Mouse (Mus musculus): Measurements from ENCODE around the gene Fcmr. TPM values are rescaled to one million over a fixed set of nuclear protein-coding genes. Genes with fewer than 3 reads are reported as not detected.

Fcmr gene
- polyA plus RNA-seq, 1 experiment = 10.4 TPM

GRCm38 (mm10) chr1:130864238-130864637 lies 1.2 kb upstream of the Fcmr start:
- Histone ChIP-seq H3K27me3 (ENCODE audit: control insufficient read depth, insufficient read depth, low read length) (no peaks in the 10 kb centered on the region), H3K4me1 (ENCODE audit: control insufficient read depth, insufficient read depth, insufficient read length, low read length) (no peaks in the 10 kb centered on the region), H3K27ac (ENCODE audit: insufficient read depth, low read depth, low read length) (no peak overlapping the region), H3K4me3 (ENCODE audit: low read depth, low read length) (no peak overlapping the region), H3K36me3 (ENCODE audit: control insufficient read depth, insufficient read depth, low read length) (no peaks in the 10 kb centered on the region)
- whole genome bisulfite sequencing = 55% methylated on average over 4 of the region's 4 CpGs
- TF ChIP-seq POLR2A (IDR thresholded peaks at IDR 0.05; ENCODE audit: low read depth, low read length) = no peak
- TF ChIP-seq CTCF (IDR thresholded peaks at IDR 0.05; ENCODE audit: extremely low read depth, insufficient read length, insufficient replicate concordance, low read depth, low read length) = no peak

- 93% methylated on average over 5 of the region's 5 CpGs for WGBS
Measured at GRCm38 (mm10) chr1:130864741-130865140, 728 bp upstream of the Fcmr start.

GRCm38 (mm10) chr1:130872912-130873311 lies 7.4 kb downstream of the Fcmr start:
- H3K27ac ChIP-seq (ENCODE audit: insufficient read depth, low read depth, low read length) = no peak overlapping the region
- H3K4me3 ChIP-seq (ENCODE audit: low read depth, low read length) = no peak overlapping the region
- TF ChIP-seq POLR2A (IDR thresholded peaks at IDR 0.05; ENCODE audit: low read depth, low read length) = no peak
- no peak for TF ChIP-seq CTCF (IDR thresholded peaks at IDR 0.05; ENCODE audit: extremely low read depth, insufficient read length, insufficient replicate concordance, low read depth, low read length)
- H3K4me1 ChIP-seq (ENCODE audit: control insufficient read depth, insufficient read depth, insufficient read length, low read length) = no peaks in the 10 kb centered on the region
- 89% methylated on average over 2 of the region's 2 CpGs for WGBS
- no peaks in the 10 kb centered on the region; the same call in 1 of the 2 replicates for H3K27me3 ChIP-seq (ENCODE audit: control insufficient read depth, insufficient read depth, low read length)
- H3K36me3 ChIP-seq (ENCODE audit: control insufficient read depth, insufficient read depth, low read length) = no peaks in the 10 kb centered on the region

More at GRCm38 (mm10) chr1:130864741-130865140, 728 bp upstream of the Fcmr start:
- Histone ChIP-seq H3K36me3 (ENCODE audit: control insufficient read depth, insufficient read depth, low read length) (no peaks in the 10 kb centered on the region), H3K27ac (ENCODE audit: insufficient read depth, low read depth, low read length) (peak overlapping the region; percentile 31; the same call in 1 of the 2 replicates), H3K27me3 (ENCODE audit: control insufficient read depth, insufficient read depth, low read length) (no peaks in the 10 kb centered on the region), H3K4me3 (ENCODE audit: low read depth, low read length) (no peak overlapping the region), H3K4me1 (ENCODE audit: control insufficient read depth, insufficient read depth, insufficient read length, low read length) (no peaks in the 10 kb centered on the region)
- TF ChIP-seq CTCF (IDR thresholded peaks at IDR 0.05; ENCODE audit: extremely low read depth, insufficient read length, insufficient replicate concordance, low read depth, low read length) (no peak), POLR2A (IDR thresholded peaks at IDR 0.05; ENCODE audit: low read depth, low read length) (no peak)

GRCm38 (mm10) chr1:130875139-130875538 lies 9.7 kb downstream of the Fcmr start:
- Histone ChIP-seq H3K27ac (ENCODE audit: insufficient read depth, low read depth, low read length) (no peak overlapping the region), H3K4me1 (ENCODE audit: control insufficient read depth, insufficient read depth, insufficient read length, low read length) (peaks cover 4% of the 10 kb centered on the region), H3K36me3 (ENCODE audit: control insufficient read depth, insufficient read depth, low read length) (no peaks in the 10 kb centered on the region), H3K27me3 (ENCODE audit: control insufficient read depth, insufficient read depth, low read length) (peaks cover 5% of the 10 kb centered on the region), H3K4me3 (ENCODE audit: low read depth, low read length) (no peak overlapping the region)
- TF ChIP-seq CTCF (IDR thresholded peaks at IDR 0.05; ENCODE audit: extremely low read depth, insufficient read length, insufficient replicate concordance, low read depth, low read length) (peak; percentile 15; the same call in 1 of the 2 replicates), POLR2A (IDR thresholded peaks at IDR 0.05; ENCODE audit: low read depth, low read length) (no peak)
- 25% methylated on average over 3 of the region's 3 CpGs for WGBS

GRCm38 (mm10) chr1:130875910-130876309 lies 10.4 kb downstream of the Fcmr start:
- no peak overlapping the region for H3K27ac ChIP-seq (ENCODE audit: insufficient read depth, low read depth, low read length)
- TF ChIP-seq CTCF (IDR thresholded peaks at IDR 0.05; ENCODE audit: extremely low read depth, insufficient read length, insufficient replicate concordance, low read depth, low read length) (no peak; the same call in 1 of the 2 replicates), POLR2A (IDR thresholded peaks at IDR 0.05; ENCODE audit: low read depth, low read length) (no peak)
- H3K4me1 ChIP-seq (ENCODE audit: control insufficient read depth, insufficient read depth, insufficient read length, low read length) = peaks cover 4% of the 10 kb centered on the region
- H3K27me3 ChIP-seq (ENCODE audit: control insufficient read depth, insufficient read depth, low read length) = peaks cover 5% of the 10 kb centered on the region
- H3K36me3 ChIP-seq (ENCODE audit: control insufficient read depth, insufficient read depth, low read length) = no peaks in the 10 kb centered on the region
- WGBS = 88% methylated on average over 3 of the region's 3 CpGs
- no peak overlapping the region for H3K4me3 ChIP-seq (ENCODE audit: low read depth, low read length)

GRCm38 (mm10) chr1:130876931-130877509 lies 11.6 kb downstream of the Fcmr start:
- no peaks in the 10 kb centered on the region for H3K36me3 ChIP-seq (ENCODE audit: control insufficient read depth, insufficient read depth, low read length)
- no peak overlapping the region for H3K27ac ChIP-seq (ENCODE audit: insufficient read depth, low read depth, low read length)
- H3K27me3 ChIP-seq (ENCODE audit: control insufficient read depth, insufficient read depth, low read length) = peaks cover 5% of the 10 kb centered on the region
- no peak overlapping the region for H3K4me3 ChIP-seq (ENCODE audit: low read depth, low read length)
- TF ChIP-seq POLR2A (IDR thresholded peaks at IDR 0.05; ENCODE audit: low read depth, low read length) = no peak
- peaks cover 4% of the 10 kb centered on the region for H3K4me1 ChIP-seq (ENCODE audit: control insufficient read depth, insufficient read depth, insufficient read length, low read length)
- 16% methylated on average over 3 of the region's 3 CpGs for WGBS

- Histone ChIP-seq H3K27me3 (ENCODE audit: control insufficient read depth, insufficient read depth, low read length) (peaks cover 5% of the 10 kb centered on the region), H3K36me3 (ENCODE audit: control insufficient read depth, insufficient read depth, low read length) (no peaks in the 10 kb centered on the region), H3K4me3 (ENCODE audit: low read depth, low read length) (peak overlapping the region; percentile 46), H3K27ac (ENCODE audit: insufficient read depth, low read depth, low read length) (no peak overlapping the region), H3K4me1 (ENCODE audit: control insufficient read depth, insufficient read depth, insufficient read length, low read length) (peaks cover 4% of the 10 kb centered on the region)
- TF ChIP-seq POLR2A (IDR thresholded peaks at IDR 0.05; ENCODE audit: low read depth, low read length) (no peak), CTCF (IDR thresholded peaks at IDR 0.05; ENCODE audit: extremely low read depth, insufficient read length, insufficient replicate concordance, low read depth, low read length) (no peak)
- WGBS = 2% methylated on average over 43 of the region's 43 CpGs
Measured at GRCm38 (mm10) chr1:130877889-130878614, 12.6 kb downstream of the Fcmr start.
